8 mouse cellular contexts compared by ENCODE assay signal in genomic region chr14:79481339-79482151, GRCm38 (mm10). TPM values are rescaled to one million over a fixed set of nuclear protein-coding genes. Genes with fewer than 3 reads are reported as not detected.
DNase-seq lines count a peak whose midpoint lies in the region; ATAC-seq and TF ChIP-seq lines count a peak whose summit lies in the region.

TSS of gene Wbp4 (minus strand) at chr14:79481520.

- peak within 1 kb of the TSS; percentile 100 for H3K27ac ChIP-seq in gastrocnemius, adult 2 months
- H3K27ac ChIP-seq in hindbrain, postnatal 0 days: peak within 1 kb of the TSS; percentile 100
- H3K27ac ChIP-seq in left cerebral cortex, adult 2 months: peak within 1 kb of the TSS; percentile 100
- H3K27ac ChIP-seq in macrophage: peak within 1 kb of the TSS; percentile 79

- intact Hi-C loops in gastrocnemius, adult 2 months (cut with DNase I): loop anchor here (2.0 to 5.0 kb wide), 2 partner anchors 89 to 107 kb away; partner anchors contain the start of gene Naa16
- intact Hi-C loops in left cerebral cortex, adult 2 months (cut with DNase I): loop anchor here (1.0 to 10.0 kb wide), 3 partner anchors 81 to 733 kb away; partner anchors contain the start of gene Sugt1

- no peak for TF ChIP-seq CTCF in gastrocnemius, adult 2 months (IDR thresholded peaks at IDR 0.05)
- TF ChIP-seq CTCF in hindbrain, postnatal 0 days (IDR thresholded peaks at IDR 0.05; ENCODE audit: low read depth): no peak
- TF ChIP-seq CTCF in left cerebral cortex, adult 2 months (IDR thresholded peaks at IDR 0.05): no peak

- no peaks in the 10 kb centered on the region for H3K9me3 ChIP-seq in hindbrain, postnatal 0 days (ENCODE audit: low read length)

- no peaks in the 10 kb centered on the region for H3K27me3 ChIP-seq in hindbrain, postnatal 0 days (ENCODE audit: insufficient read depth, low read length)

- peak within 1 kb of the TSS; percentile 65 for H3K4me2 ChIP-seq in hindbrain, postnatal 0 days (ENCODE audit: low read depth, low read length)

- H3K79me2 ChIP-seq in macrophage (ENCODE audit: inconsistent target): peaks cover 84% of the 10 kb centered on the region

- under 1% methylated on average over 62 of the region's 86 CpGs for WGBS in hindbrain, postnatal 0 days
- 2% methylated on average over 77 of the region's 86 CpGs for WGBS in macrophage (ENCODE audit: missing documents)

- H3K4me1 ChIP-seq in hindbrain, postnatal 0 days (ENCODE audit: insufficient read depth, low read length): peaks cover 18% of the 10 kb centered on the region

- H3K9ac ChIP-seq in hindbrain, postnatal 0 days (replicated peaks; ENCODE audit: low read length): peak within 1 kb of the TSS; percentile 98

- peak; percentile 64 for ATAC-seq in activated CD4-positive, CD25-positive, alpha-beta regulatory T cell, adult 4 months
- ATAC-seq in common myeloid progenitor, adult 5-6 weeks (replicated peaks; ENCODE audit: low read depth, poor library complexity, severe bottlenecking): peak; percentile 66
- peak; percentile 95 for ATAC-seq in hindbrain, postnatal 0 days

- peak; percentile 92 for DNase-seq in gastrocnemius, adult 2 months
- peak; percentile 97 for DNase-seq in hindbrain, postnatal 0 days (ENCODE audit: low spot score)
- DNase-seq in left cerebral cortex, adult 2 months (ENCODE audit: extremely low spot score in 1 of 2, low spot score in 2 of 2): peak; percentile 96 to 99
- DNase-seq in retina, postnatal 7 days (ENCODE audit: low read depth, low spot score): peak; percentile 89
- DNase-seq in urinary bladder, adult 18-20 months (ENCODE audit: low spot score in 2 of 2): peak; percentile 79 to 81

- no peaks in the 10 kb centered on the region for H3K36me3 ChIP-seq in hindbrain, postnatal 0 days (ENCODE audit: insufficient read depth, low read length)
- H3K36me3 ChIP-seq in macrophage (ENCODE audit: inconsistent target): peaks cover 3% of the 10 kb centered on the region; the same call in 1 of the 2 replicates

- H3K4me3 ChIP-seq in gastrocnemius, adult 2 months: peak within 1 kb of the TSS; percentile 100
- peak within 1 kb of the TSS; percentile 98 for H3K4me3 ChIP-seq in hindbrain, postnatal 0 days (ENCODE audit: low read length)
- H3K4me3 ChIP-seq in left cerebral cortex, adult 2 months: peak within 1 kb of the TSS; percentile 93
- H3K4me3 ChIP-seq in macrophage (ENCODE audit: inconsistent target): peak within 1 kb of the TSS; percentile 63

RNA-seq across cellular contexts. Expression of gene Wbp4, which starts in this region (rescaled TPM):
- polyA plus RNA-seq in activated CD4-positive, CD25-positive, alpha-beta regulatory T cell, adult 4 months (2017; shearing (Covaris generic)): 10 to 100 TPM; 25.7 to 32.5 TPM
- total RNA-seq in common myeloid progenitor, adult 5-6 weeks (2017): 81.4 and 84.9 TPM in 2 replicates
- 10 to 100 TPM; 19.3 to 25.7 TPM for total RNA-seq in gastrocnemius, adult 2 months (2021)
- total RNA-seq in hindbrain, postnatal 0 days (2014; rRNA removed): 20.6 and 27.7 TPM in 2 replicates
- polyA plus RNA-seq in hindbrain, postnatal 0 days (2015; fragmentation: Nextera tagmentation; extraction: Ambion mirVana): 49.9 and 51.2 TPM in 2 replicates
- total RNA-seq in left cerebral cortex, adult 2 months (2021): 10 to 100 TPM; 47.7 to 52.0 TPM
- total RNA-seq in macrophage (2018; cell fraction: chromatin; rRNA removed): 100 to 1,000 TPM in 2 of 26 experiments, 10 to 100 TPM in 24; 40.8 to 103 (median 73.2) TPM
- total RNA-seq in macrophage (2018; cell fraction: cytosol; rRNA removed): 10 to 100 TPM; 32.3 to 55.0 (median 37.6) TPM
- 10 to 100 TPM; 29.9 to 80.7 (median 44.3) TPM for total RNA-seq in macrophage (2018; cell fraction: nucleus; rRNA removed)
- 29.1 to 84.4 TPM (median 35.1 TPM) in 3 replicates for polyA plus RNA-seq in macrophage (2018)

Comparison
In these comparisons a context has a peak if more than half of its experiments do, and no peak if none do; other contexts are left out.
1. Peak in every context shown above with its lines: DNase-seq, ATAC-seq, H3K4me3 ChIP-seq and H3K27ac ChIP-seq.